Mouse (Mus musculus): Measurements from ENCODE around the gene Stk38. TPM values are rescaled to one million over a fixed set of nuclear protein-coding genes. Genes with fewer than 3 reads are reported as not detected.
"Not testable (repeated sequence)": the region's sequence is repeated elsewhere in the genome, so short reads cannot be mapped to it uniquely, and the experiment has no call there.

The Stk38 gene
- polyA plus RNA-seq, 1 experiment from 2014 or later, result 93.7 TPM

DNA sequence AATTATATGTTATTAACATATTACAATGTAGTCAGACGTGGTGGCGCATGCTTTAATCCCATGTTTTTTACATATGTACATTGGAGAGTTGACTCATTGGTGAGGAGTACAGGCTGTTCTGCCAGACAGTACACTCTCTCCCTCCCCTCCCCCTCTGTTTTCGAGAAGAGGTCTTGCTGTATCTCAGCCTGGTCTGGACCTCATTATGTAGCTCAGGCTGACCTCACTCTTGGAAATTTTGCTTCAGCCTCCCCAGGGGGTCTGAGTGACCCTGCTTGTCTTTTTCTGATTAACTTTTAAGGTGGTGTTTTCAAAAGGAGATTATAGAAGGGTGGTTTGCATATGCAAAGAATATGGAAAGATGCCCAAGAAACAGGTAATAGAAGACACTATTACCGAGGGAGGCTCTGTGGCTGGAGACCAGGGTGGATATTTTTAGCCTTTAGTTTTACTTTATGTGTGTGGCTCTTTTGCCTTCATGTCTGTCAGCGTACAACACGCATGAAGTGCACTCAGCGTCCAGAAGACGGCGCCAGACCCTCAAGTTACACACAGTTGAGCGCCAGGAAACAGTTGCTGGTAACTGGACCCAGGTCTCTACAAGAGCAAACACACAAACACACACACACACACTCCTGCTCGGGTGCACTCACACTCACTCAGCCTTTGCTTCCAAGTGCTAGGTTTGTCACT is 10.6 kb upstream of the Stk38 start:
- DNase-seq (ENCODE audit: low spot score), result no peak
- H3K4me3 ChIP-seq, result no peak overlapping the region
- no peaks in the 10 kb centered on the region for H3K36me3 ChIP-seq
- WGBS, result 41% methylated on average over 11 of the region's 11 CpGs
- no peaks in the 10 kb centered on the region for H3K9me3 ChIP-seq
- H3K27ac ChIP-seq, result no peak overlapping the region
- peaks cover 19% of the 10 kb centered on the region for H3K4me1 ChIP-seq
- no peaks in the 10 kb centered on the region for H3K27me3 ChIP-seq (ENCODE audit: insufficient read depth, poor library complexity, severe bottlenecking)

DNA sequence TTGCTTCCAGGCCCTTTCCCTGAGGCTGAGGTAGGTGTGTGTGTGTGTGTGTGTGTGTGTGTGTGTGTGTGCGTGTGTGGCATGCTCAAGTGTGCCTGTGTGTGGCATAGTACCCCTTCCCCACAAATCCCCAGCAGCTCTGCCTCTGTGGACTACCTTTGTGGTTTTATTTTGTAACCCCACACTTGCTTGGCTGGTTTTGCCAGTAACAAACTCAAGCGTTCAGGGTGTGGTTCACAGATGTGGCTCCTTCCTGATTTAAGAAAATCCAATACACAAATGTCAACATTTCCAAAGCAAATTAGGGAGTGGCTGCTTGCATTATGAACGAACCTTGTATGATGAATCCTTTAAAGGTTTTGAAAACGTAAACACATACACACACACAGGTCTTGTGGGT is 8.9 kb upstream of the Stk38 start:
- WGBS, result 79% methylated on average over 4 of the region's 4 CpGs
- Histone ChIP-seq H3K9me3 (no peaks in the 10 kb centered on the region), H3K4me1 (peaks cover 19% of the 10 kb centered on the region)

DNA sequence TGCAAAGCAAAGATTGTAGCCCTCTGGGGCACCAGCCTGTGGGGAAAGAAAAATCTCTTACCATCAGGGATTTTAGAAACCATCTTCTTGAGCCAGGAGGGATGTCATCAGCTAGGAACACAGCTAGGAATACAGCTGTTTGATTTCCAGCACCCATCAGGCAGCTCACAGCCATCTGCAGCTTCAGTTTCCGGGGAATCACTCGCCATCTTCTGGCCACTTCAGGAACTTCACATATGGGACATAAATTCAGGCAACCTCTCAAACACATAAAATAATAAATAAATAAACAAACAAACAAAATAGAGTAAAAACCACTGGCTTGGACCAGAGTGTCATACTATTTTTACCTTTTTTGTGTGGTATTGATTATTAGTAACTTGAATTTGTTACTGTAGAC is 7.8 kb upstream of the Stk38 start:
- Histone ChIP-seq H3K4me1 (peaks cover 19% of the 10 kb centered on the region), H3K4me3 (no peak overlapping the region), H3K36me3 (no peaks in the 10 kb centered on the region), H3K27me3 (ENCODE audit: insufficient read depth, poor library complexity, severe bottlenecking) (no peaks in the 10 kb centered on the region), H3K27ac (no peak overlapping the region), H3K9me3 (no peaks in the 10 kb centered on the region)
- 23% methylated on average over 2 of the region's 2 CpGs for WGBS
- DNase-seq (ENCODE audit: low spot score), result no peak

More for the DNA sequence above, 8.9 kb upstream of the Stk38 start:
- Histone ChIP-seq H3K27me3 (ENCODE audit: insufficient read depth, poor library complexity, severe bottlenecking) (no peaks in the 10 kb centered on the region), H3K36me3 (no peaks in the 10 kb centered on the region), H3K4me3 (no peak overlapping the region), H3K27ac (no peak overlapping the region)
- no peak for DNase-seq (ENCODE audit: low spot score)

GRCm38 (mm10) chr17:29014235-29014634 is 6.4 kb upstream of the Stk38 start:
- no peak overlapping the region for H3K27ac ChIP-seq

DNA sequence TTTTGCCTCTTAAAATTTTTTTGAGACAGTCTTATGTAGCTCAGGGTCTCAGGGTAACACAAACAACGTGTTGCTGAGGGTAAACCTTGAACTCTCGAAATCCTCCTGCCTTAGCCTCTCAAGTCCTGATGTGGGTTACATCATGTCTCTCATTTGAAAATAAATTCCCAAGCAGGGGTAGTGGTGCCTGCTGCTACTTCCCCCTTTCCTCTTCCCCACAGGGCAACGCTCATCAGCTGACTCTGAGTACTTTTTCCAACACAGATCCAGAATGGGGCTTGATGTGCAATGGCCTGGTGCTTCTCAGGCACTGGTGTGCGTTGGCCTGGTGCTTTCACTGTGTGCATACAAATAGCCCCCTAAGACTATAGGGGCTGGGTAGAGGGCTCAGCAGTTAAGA is 1.4 kb upstream of the Stk38 start:
- H3K9me3 ChIP-seq, result no peaks in the 10 kb centered on the region
- DNase-seq (ENCODE audit: low spot score), result no peak
- H3K4me1 ChIP-seq, result peaks cover 18% of the 10 kb centered on the region
- H3K27me3 ChIP-seq (ENCODE audit: insufficient read depth, poor library complexity, severe bottlenecking), result no peaks in the 10 kb centered on the region
- 82% methylated on average over 4 of the region's 4 CpGs for WGBS
- H3K36me3 ChIP-seq, result peaks cover 6% of the 10 kb centered on the region; the same call in 1 of the 2 replicates
- no peak overlapping the region for H3K4me3 ChIP-seq
- no peak overlapping the region for H3K27ac ChIP-seq

More at GRCm38 (mm10) chr17:29014235-29014634, 6.4 kb upstream of the Stk38 start:
- H3K9me3 ChIP-seq, result no peaks in the 10 kb centered on the region
- no peaks in the 10 kb centered on the region for H3K27me3 ChIP-seq (ENCODE audit: insufficient read depth, poor library complexity, severe bottlenecking)
- no peak for DNase-seq (ENCODE audit: low spot score)
- H3K4me1 ChIP-seq, result peaks cover 17% of the 10 kb centered on the region
- no peak overlapping the region for H3K4me3 ChIP-seq
- H3K36me3 ChIP-seq, result no peaks in the 10 kb centered on the region

DNA sequence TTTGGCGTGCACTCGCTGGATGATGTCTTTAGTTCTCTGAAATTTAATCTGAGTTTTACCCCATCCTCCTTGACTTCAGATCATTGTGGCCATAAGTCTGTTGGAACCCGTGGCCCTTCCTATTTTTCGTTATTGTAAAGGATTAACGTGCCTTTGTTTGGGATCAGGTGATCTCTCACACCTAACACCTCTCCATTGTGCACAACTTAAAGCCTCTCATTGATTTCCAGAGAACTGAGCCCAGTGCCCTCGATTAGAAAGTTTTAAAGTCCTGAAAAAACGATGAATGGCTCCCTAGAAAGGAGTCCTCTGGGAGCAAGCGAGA is 493 bp upstream of the Stk38 start:
- Histone ChIP-seq H3K36me3 (peaks cover 6% of the 10 kb centered on the region; the same call in 1 of the 2 replicates), H3K27me3 (ENCODE audit: insufficient read depth, poor library complexity, severe bottlenecking) (no peaks in the 10 kb centered on the region), H3K9me3 (no peaks in the 10 kb centered on the region), H3K4me3 (peak overlapping the region; percentile 92), H3K27ac (peak overlapping the region; percentile 96), H3K4me1 (peaks cover 12% of the 10 kb centered on the region; the same call in 1 of the 2 replicates)
- WGBS, result 17% methylated on average over 8 of the region's 8 CpGs
- DNase-seq (ENCODE audit: low spot score), result no peak

- H3K4me3 ChIP-seq, result peak overlapping the region; percentile 92
- no peak for DNase-seq (ENCODE audit: low spot score)
- under 1% methylated on average over 19 of the region's 19 CpGs for WGBS
- peaks cover 12% of the 10 kb centered on the region; the same call in 1 of the 2 replicates for H3K4me1 ChIP-seq
- H3K36me3 ChIP-seq, result peaks cover 6% of the 10 kb centered on the region; the same call in 1 of the 2 replicates
- H3K27me3 ChIP-seq (ENCODE audit: insufficient read depth, poor library complexity, severe bottlenecking), result no peaks in the 10 kb centered on the region
- peak overlapping the region; percentile 96 for H3K27ac ChIP-seq
- H3K9me3 ChIP-seq, result no peaks in the 10 kb centered on the region
Measured at GRCm38 (mm10) chr17:29007243-29007640, 553 bp downstream of the Stk38 start.

DNA sequence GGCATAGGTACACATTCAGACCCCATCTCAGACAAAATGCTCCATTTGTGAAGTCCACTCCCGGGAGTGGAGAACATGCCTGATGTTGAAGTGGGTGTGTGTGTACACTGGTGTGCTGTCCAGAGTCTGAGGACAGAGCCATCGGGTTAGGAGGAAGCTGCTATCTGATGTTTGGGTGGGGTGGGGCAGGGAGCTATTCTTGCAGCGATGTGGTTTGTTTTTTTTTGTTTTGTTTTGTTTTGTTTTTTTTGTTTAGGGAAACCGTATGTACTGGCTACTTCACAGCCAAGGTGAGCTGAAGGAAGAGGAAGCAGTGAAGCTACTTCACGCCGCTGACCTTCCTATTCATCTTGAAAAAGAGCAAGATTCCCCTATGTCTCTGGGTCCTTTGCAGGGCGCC is 983 bp downstream of the Stk38 start:
- Histone ChIP-seq H3K27me3 (ENCODE audit: insufficient read depth, poor library complexity, severe bottlenecking) (no peaks in the 10 kb centered on the region), H3K9me3 (no peaks in the 10 kb centered on the region), H3K4me3 (peak overlapping the region; percentile 92), H3K4me1 (peaks cover 12% of the 10 kb centered on the region; the same call in 1 of the 2 replicates), H3K27ac (peak overlapping the region; percentile 96), H3K36me3 (peaks cover 6% of the 10 kb centered on the region; the same call in 1 of the 2 replicates)
- no peak for DNase-seq (ENCODE audit: low spot score)
- WGBS, result 10% methylated on average over 7 of the region's 7 CpGs

DNA sequence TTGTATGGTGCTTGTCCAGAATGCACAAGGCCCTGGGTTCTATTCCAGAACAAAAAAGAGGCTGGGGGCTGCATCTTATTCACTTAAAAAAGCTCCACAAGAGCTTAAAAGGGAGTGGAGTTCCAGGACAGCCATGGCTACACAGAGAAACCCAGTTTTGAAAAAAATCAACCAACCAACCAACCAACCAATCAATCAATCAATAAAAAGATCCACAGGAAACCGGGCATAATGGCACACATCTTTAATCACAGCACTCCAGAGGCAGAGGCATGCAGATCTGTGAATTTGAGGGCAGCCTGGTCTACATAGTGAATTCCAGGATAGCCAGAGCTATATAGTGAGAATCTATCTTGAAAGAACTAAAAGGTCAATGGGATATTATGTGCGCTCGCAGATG is 2.8 kb downstream of the Stk38 start:
- H3K4me1 ChIP-seq, result peaks cover 12% of the 10 kb centered on the region; the same call in 1 of the 2 replicates
- H3K9me3 ChIP-seq, result no peaks in the 10 kb centered on the region
- WGBS, result 96% methylated on average over 3 of the region's 3 CpGs
- no peaks in the 10 kb centered on the region for H3K27me3 ChIP-seq (ENCODE audit: insufficient read depth, poor library complexity, severe bottlenecking)
- peaks cover 19% of the 10 kb centered on the region for H3K36me3 ChIP-seq
- DNase-seq (ENCODE audit: low spot score), result no peak
- H3K4me3 ChIP-seq, result no peak overlapping the region
- H3K27ac ChIP-seq, result no peak overlapping the region

DNA sequence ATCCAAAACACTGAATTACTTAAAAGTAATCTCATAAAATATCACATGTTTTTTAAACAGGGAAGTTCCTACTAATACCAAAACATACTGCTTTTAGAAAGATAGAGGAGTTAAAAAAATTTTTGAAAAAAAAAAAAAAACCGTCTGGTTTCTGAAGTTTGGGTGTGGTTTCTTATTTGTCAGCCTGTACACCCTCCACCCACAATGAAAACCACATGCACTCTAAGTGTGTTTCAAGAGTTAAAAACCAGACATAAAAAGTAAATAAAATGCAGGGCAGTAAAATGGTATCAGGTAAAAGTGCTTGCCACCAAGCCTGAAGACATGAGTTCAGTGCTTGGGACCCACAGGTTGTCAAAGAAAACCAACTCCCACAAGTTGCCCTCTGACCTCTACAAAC is 4.1 kb downstream of the Stk38 start:
- WGBS, result 67% methylated on average over 1 of the region's 1 CpGs
- Histone ChIP-seq H3K27me3 (ENCODE audit: insufficient read depth, poor library complexity, severe bottlenecking) (no peaks in the 10 kb centered on the region), H3K9me3 (no peaks in the 10 kb centered on the region), H3K4me3 (no peak overlapping the region), H3K4me1 (peaks cover 12% of the 10 kb centered on the region; the same call in 1 of the 2 replicates), H3K36me3 (peaks cover 32% of the 10 kb centered on the region), H3K27ac (no peak overlapping the region)
- DNase-seq (ENCODE audit: low spot score), result no peak

DNA sequence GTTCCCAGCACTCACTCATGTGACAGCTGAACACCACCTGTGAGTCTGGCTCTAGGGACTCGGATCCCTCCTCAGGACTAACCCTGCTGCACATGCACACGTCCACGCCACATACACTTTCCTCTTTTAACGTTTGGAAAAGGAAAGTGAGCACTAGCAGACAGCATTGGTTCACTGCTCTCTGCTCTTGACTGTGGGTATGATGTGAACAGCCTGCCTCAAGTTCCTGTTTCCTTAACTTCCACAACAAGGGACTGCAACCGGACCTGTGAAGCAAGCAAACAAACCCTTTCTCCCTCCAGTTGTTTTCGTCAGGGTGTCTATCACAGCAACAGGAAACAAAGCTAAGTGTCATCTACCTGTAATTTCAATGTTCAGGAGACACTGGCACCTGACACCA is 7.3 kb downstream of the Stk38 start:
- H3K36me3 ChIP-seq, result peaks cover 59% of the 10 kb centered on the region
- 85% methylated on average over 6 of the region's 6 CpGs for WGBS
- H3K9me3 ChIP-seq, result no peaks in the 10 kb centered on the region
- H3K4me3 ChIP-seq, result no peak overlapping the region
- H3K27me3 ChIP-seq (ENCODE audit: insufficient read depth, poor library complexity, severe bottlenecking), result no peaks in the 10 kb centered on the region
- H3K4me1 ChIP-seq, result peaks cover under 1% of the 10 kb centered on the region; the same call in 1 of the 2 replicates
- H3K27ac ChIP-seq, result no peak overlapping the region
- DNase-seq (ENCODE audit: low spot score), result no peak

DNA sequence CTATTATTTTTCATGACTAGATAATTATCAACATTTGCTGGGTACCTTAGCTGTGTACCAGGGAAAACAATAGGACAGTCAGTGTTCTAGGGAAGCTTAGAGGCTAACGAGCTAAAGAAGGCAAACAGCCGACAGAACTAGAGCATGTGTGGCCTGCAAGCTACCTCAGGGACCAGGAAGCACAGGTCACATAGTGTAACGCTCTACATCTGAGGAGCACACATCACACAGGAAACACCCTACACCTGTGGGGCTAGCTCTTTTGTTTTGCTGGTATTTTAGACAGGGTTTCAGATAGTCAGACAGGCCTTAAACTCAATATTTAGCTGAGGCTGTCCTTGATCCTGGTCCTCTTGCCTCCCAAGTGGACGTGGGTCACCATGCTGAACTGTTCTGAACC is 13.2 kb downstream of the Stk38 start:
- no peak for DNase-seq (ENCODE audit: low spot score)
- WGBS, result 93% methylated on average over 4 of the region's 4 CpGs
- Histone ChIP-seq H3K27me3 (ENCODE audit: insufficient read depth, poor library complexity, severe bottlenecking) (no peaks in the 10 kb centered on the region), H3K4me1 (no peaks in the 10 kb centered on the region), H3K4me3 (no peak overlapping the region), H3K27ac (no peak overlapping the region), H3K36me3 (peaks cover 84% of the 10 kb centered on the region), H3K9me3 (no peaks in the 10 kb centered on the region)

DNA sequence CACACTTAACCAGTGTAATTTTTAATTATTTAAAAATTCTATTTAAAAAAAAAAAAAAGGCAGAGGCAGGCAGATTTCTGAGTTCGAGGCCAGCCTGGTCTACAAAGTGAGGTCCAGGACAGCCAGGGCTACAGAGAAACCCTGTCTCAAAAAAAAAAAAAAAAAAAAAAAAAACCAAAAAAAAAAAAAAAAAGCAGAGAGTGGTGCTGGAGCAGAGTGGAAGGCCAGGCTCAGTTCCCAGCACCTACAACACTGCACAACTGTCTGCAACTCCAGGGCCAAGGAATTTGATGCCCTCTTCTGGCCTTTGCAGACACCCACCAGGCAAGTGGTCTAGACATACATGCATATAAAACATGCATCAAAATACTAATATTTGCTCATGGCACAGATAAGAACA is 14.8 kb downstream of the Stk38 start:
- H3K9me3 ChIP-seq; H3K4me3 ChIP-seq; H3K4me1 ChIP-seq; H3K27me3 ChIP-seq (ENCODE audit: insufficient read depth, poor library complexity, severe bottlenecking); DNase-seq (ENCODE audit: low spot score); H3K27ac ChIP-seq: not testable (repeated sequence)
- WGBS, result 93% methylated on average over 1 of the region's 1 CpGs
- peaks cover 82% of the 10 kb centered on the region for H3K36me3 ChIP-seq

- WGBS, result 89% methylated on average over 7 of the region's 7 CpGs
- DNase-seq (ENCODE audit: low spot score), result no peak
- no peaks in the 10 kb centered on the region for H3K9me3 ChIP-seq
- no peaks in the 10 kb centered on the region for H3K4me1 ChIP-seq
- peaks cover 82% of the 10 kb centered on the region for H3K36me3 ChIP-seq
- no peak overlapping the region for H3K27ac ChIP-seq
- H3K27me3 ChIP-seq (ENCODE audit: insufficient read depth, poor library complexity, severe bottlenecking), result no peaks in the 10 kb centered on the region
- H3K4me3 ChIP-seq, result no peak overlapping the region
Measured at GRCm38 (mm10) chr17:28992105-28992504, 15.7 kb downstream of the Stk38 start.
